Mouse (Mus musculus): Measurements from ENCODE around the gene Mylk3. TPM values are rescaled to one million over a fixed set of nuclear protein-coding genes. Genes with fewer than 3 reads are reported as not detected.

The Mylk3 gene
- polyA plus RNA-seq, 1 experiment from 2014 or later = 6.1 TPM

DNA sequence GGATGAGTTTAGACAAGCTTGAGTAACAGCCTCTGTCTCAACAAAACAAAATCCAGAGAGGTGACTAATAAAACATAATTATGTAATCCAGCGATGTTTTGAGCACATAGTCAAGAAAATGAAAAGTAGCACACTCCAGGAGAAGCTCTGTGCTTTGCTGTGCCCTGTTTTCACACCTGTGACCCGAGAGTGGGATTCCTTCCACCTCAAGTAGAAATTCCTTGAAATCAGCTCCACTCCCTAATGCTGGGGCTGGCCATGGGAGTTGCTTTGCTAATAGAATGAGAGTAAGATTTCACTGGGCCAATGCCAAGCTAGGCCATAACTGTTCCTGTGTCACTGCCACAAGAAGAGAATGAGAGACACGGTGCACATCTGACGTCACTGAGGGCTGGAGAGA lies 48.5 kb downstream of the Mylk3 start:
- Histone ChIP-seq H3K4me2 (ENCODE audit: low read depth, low read length) (no peak overlapping the region), H3K36me3 (ENCODE audit: control insufficient read depth, insufficient read depth, low read length) (no peaks in the 10 kb centered on the region), H3K9me3 (ENCODE audit: control insufficient read depth, low read length) (no peaks in the 10 kb centered on the region), H3K4me3 (ENCODE audit: low read length) (no peak overlapping the region), H3K27me3 (ENCODE audit: control insufficient read depth, insufficient read depth, low read depth, low read length) (no peaks in the 10 kb centered on the region), H3K4me1 (replicated peaks; ENCODE audit: control insufficient read depth, insufficient read depth, low read length) (no peaks in the 10 kb centered on the region), H3K9ac (ENCODE audit: low read length) (no peak overlapping the region), H3K27ac (ENCODE audit: low read length) (no peak overlapping the region)
- ATAC-seq (ENCODE audit: low read depth) = 0 out of 2 replicates have a peak, but pooled peaks have one; percentile 15
- 49% methylated on average over 4 of the region's 4 CpGs for WGBS

DNA sequence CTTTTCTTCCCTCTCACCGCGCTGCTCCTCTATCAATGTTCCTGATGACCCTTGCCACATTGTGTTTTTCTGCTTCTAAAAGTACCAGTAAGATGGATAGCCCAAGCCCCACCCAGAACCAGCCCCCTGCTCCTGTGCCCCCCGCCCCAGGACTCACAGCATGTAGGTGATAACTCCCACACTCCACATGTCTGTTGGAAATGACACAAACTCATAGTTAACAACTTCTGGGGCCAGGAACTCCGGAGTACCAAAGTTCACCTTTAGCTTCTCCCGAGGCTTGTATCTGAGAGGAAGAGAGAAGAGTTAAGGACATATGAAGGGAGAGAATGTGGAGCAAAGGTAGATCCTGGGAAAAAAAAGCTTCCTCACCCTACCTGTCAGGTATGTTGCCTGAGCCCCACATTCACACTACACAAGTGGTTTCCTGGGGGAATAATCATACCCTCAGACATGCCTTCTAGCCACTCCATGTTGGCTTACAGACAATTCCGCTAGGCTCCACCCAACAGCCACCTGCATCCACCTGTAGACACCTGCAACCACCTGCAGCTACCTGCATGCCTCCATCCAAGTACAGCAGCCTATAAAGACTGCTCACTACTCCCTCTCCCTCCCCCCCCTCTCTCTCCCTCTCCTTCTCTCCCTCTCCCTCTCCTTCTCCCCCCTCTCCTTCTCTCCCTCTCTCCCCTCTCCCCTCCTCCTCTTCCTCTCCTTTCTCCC lies 49.8 kb downstream of the Mylk3 start:
- Histone ChIP-seq H3K9me3 (ENCODE audit: control insufficient read depth, low read length) (no peaks in the 10 kb centered on the region), H3K4me3 (ENCODE audit: low read length) (no peak overlapping the region), H3K27ac (ENCODE audit: low read length) (no peak overlapping the region), H3K4me1 (replicated peaks; ENCODE audit: control insufficient read depth, insufficient read depth, low read length) (no peaks in the 10 kb centered on the region), H3K9ac (ENCODE audit: low read length) (no peak overlapping the region), H3K27me3 (ENCODE audit: control insufficient read depth, insufficient read depth, low read depth, low read length) (no peaks in the 10 kb centered on the region), H3K4me2 (ENCODE audit: low read depth, low read length) (no peak overlapping the region), H3K36me3 (ENCODE audit: control insufficient read depth, insufficient read depth, low read length) (no peaks in the 10 kb centered on the region)
- 61% methylated on average over 6 of the region's 6 CpGs for WGBS
- ATAC-seq (ENCODE audit: low read depth) = no peak

DNA sequence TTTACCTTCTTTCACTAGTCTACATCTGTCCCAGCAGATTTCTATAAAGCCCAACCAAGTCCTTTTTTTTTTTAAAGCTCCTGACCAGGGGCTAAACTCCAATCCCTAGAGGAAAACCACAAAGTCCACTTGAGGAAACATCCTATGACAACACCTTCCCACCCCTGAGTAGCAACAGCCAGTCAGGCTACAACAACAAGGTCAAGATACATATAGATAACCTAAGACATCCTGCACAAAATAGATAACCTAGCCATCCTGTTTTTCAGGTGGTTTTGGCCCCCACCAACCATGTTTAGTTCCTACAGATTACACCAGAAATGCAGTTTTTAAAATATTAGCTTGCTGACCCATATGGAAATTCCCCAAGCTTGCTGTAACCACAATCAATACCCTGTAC lies 51.0 kb downstream of the Mylk3 start:
- Histone ChIP-seq H3K27me3 (ENCODE audit: control insufficient read depth, insufficient read depth, low read depth, low read length) (no peaks in the 10 kb centered on the region), H3K4me3 (ENCODE audit: low read length) (no peak overlapping the region), H3K4me2 (ENCODE audit: low read depth, low read length) (no peak overlapping the region), H3K9ac (ENCODE audit: low read length) (no peak overlapping the region), H3K36me3 (ENCODE audit: control insufficient read depth, insufficient read depth, low read length) (no peaks in the 10 kb centered on the region), H3K27ac (ENCODE audit: low read length) (no peak overlapping the region), H3K9me3 (ENCODE audit: control insufficient read depth, low read length) (no peaks in the 10 kb centered on the region), H3K4me1 (replicated peaks; ENCODE audit: control insufficient read depth, insufficient read depth, low read length) (no peaks in the 10 kb centered on the region)
- no peak for ATAC-seq (ENCODE audit: low read depth)

DNA sequence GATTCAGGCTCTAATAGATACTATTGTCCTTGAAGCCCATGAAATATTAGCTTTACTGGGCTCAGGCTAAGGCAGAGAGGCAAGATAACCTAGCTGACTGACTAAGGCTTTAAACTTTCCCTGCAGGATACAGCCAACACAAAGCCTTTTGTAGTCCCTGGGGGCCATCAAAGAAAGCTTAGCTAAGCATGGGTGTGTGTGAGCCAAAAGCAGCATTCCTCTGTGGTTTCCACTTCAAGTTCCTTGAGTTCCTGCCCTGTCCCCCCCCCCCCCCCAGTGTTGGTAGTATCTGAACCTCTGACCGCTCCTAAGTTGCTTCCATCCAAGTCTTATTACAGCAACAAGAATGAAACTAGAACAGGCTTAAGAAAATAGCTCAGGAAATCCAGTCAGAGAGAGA lies 56.6 kb downstream of the Mylk3 start:
- no peak overlapping the region for H3K4me3 ChIP-seq (ENCODE audit: low read length)
- no peak overlapping the region for H3K4me2 ChIP-seq (ENCODE audit: low read depth, low read length)
- WGBS = 55% methylated on average over 1 of the region's 1 CpGs
- no peaks in the 10 kb centered on the region for H3K36me3 ChIP-seq (ENCODE audit: control insufficient read depth, insufficient read depth, low read length)
- ATAC-seq (ENCODE audit: low read depth) = no peak
- H3K27ac ChIP-seq (ENCODE audit: low read length) = no peak overlapping the region
- no peaks in the 10 kb centered on the region for H3K4me1 ChIP-seq (replicated peaks; ENCODE audit: control insufficient read depth, insufficient read depth, low read length)
- H3K27me3 ChIP-seq (ENCODE audit: control insufficient read depth, insufficient read depth, low read depth, low read length) = no peaks in the 10 kb centered on the region
- no peaks in the 10 kb centered on the region for H3K9me3 ChIP-seq (ENCODE audit: control insufficient read depth, low read length)
- H3K9ac ChIP-seq (ENCODE audit: low read length) = no peak overlapping the region

DNA sequence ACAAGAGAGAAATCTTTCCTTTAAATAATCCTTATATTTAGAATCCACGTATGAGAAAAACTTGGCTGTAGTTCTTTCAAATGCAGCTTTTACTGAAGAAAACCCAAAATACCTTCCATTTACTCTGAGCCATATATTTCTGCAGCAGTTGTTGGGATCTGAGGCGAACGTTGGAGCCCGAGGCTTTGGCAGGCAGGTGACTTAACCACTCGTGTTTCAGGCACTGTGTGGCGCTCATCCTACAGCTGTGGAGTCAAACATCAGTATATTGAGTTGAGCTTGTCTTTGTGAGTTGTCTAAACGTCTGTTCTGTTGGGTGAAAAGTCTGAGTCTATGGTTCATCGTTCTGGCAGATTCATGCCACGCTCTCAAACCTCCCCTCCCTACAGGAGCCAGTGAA lies 59.1 kb downstream of the Mylk3 start:
- Histone ChIP-seq H3K27ac (ENCODE audit: low read length) (no peak overlapping the region), H3K4me3 (ENCODE audit: low read length) (no peak overlapping the region), H3K4me2 (ENCODE audit: low read depth, low read length) (no peak overlapping the region), H3K4me1 (replicated peaks; ENCODE audit: control insufficient read depth, insufficient read depth, low read length) (no peaks in the 10 kb centered on the region), H3K9me3 (ENCODE audit: control insufficient read depth, low read length) (no peaks in the 10 kb centered on the region), H3K9ac (ENCODE audit: low read length) (no peak overlapping the region), H3K27me3 (ENCODE audit: control insufficient read depth, insufficient read depth, low read depth, low read length) (no peaks in the 10 kb centered on the region), H3K36me3 (ENCODE audit: control insufficient read depth, insufficient read depth, low read length) (no peaks in the 10 kb centered on the region)
- ATAC-seq (ENCODE audit: low read depth) = no peak
- 65% methylated on average over 9 of the region's 9 CpGs for WGBS

DNA sequence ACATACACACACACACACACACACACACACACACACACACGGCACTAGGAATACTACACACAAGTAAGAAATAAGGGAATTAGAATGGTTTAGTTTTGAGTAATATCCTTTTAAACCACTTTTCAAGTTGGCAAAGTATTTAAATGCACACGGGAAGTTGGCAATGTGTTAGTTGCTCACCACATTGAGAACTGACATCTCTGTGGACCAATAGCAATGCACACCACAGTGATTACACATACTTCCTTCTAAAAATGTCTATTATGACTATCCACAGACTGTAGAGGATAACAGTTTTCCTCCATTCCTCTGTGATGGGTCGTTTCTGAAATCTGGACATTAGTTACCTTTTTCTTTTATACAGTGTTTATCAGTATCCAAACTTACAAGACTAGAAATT lies 63.1 kb downstream of the Mylk3 start:
- H3K4me3 ChIP-seq (ENCODE audit: low read length) = no peak overlapping the region
- WGBS = 66% methylated on average over 3 of the region's 3 CpGs
- no peak for ATAC-seq (ENCODE audit: low read depth)
- H3K27ac ChIP-seq (ENCODE audit: low read length) = no peak overlapping the region
- no peak overlapping the region for H3K4me2 ChIP-seq (ENCODE audit: low read depth, low read length)
- no peaks in the 10 kb centered on the region for H3K9me3 ChIP-seq (ENCODE audit: control insufficient read depth, low read length)
- no peak overlapping the region for H3K9ac ChIP-seq (ENCODE audit: low read length)
- H3K36me3 ChIP-seq (ENCODE audit: control insufficient read depth, insufficient read depth, low read length) = no peaks in the 10 kb centered on the region
- H3K4me1 ChIP-seq (replicated peaks; ENCODE audit: control insufficient read depth, insufficient read depth, low read length) = no peaks in the 10 kb centered on the region
- no peaks in the 10 kb centered on the region for H3K27me3 ChIP-seq (ENCODE audit: control insufficient read depth, insufficient read depth, low read depth, low read length)

DNA sequence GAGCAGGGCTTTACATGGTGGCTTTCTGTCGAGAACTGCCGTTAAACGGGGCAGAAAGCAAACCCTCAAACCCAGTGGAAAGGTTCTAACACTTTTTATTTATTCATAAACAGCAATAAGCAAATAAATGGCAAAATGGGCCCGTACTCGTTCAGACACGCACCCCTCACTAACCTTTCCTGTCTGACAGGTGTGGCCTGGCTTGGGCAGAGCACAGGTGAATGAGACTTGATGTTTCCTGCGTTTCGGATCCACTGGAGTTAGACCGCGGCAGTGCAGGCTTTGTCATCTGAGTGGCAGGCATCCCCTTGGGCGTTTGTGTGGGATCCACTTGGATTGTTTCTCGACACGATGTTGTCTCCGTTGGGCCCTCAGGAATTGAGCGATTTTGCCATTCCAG lies 64.2 kb downstream of the Mylk3 start:
- Histone ChIP-seq H3K9me3 (ENCODE audit: control insufficient read depth, low read length) (no peaks in the 10 kb centered on the region), H3K4me2 (ENCODE audit: low read depth, low read length) (no peak overlapping the region), H3K27ac (ENCODE audit: low read length) (no peak overlapping the region), H3K36me3 (ENCODE audit: control insufficient read depth, insufficient read depth, low read length) (no peaks in the 10 kb centered on the region), H3K27me3 (ENCODE audit: control insufficient read depth, insufficient read depth, low read depth, low read length) (no peaks in the 10 kb centered on the region), H3K4me3 (ENCODE audit: low read length) (no peak overlapping the region), H3K4me1 (replicated peaks; ENCODE audit: control insufficient read depth, insufficient read depth, low read length) (no peaks in the 10 kb centered on the region), H3K9ac (ENCODE audit: low read length) (no peak overlapping the region)
- no peak for ATAC-seq (ENCODE audit: low read depth)
- WGBS = 79% methylated on average over 15 of the region's 15 CpGs

DNA sequence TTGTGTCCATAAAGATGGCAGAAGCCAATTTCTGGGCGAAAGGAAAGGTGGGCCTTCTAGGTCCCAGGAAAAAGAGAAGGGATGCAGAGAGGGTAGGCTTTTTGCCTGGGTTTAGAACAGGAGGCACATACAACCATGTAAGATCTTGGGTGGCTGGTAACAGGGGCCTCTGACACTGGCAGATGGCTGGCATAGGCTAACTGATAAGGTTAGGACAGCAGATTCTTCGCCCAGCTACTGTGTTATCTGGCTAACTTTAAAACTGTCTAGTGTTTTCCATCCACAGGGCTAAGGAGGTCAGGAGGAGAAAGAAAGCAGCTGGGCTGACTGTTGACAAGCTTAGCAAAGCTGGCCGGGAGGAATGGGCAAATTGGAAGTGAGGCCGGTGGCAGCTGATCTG lies 67.6 kb downstream of the Mylk3 start:
- Histone ChIP-seq H3K4me2 (ENCODE audit: low read depth, low read length) (no peak overlapping the region), H3K9me3 (ENCODE audit: control insufficient read depth, low read length) (no peaks in the 10 kb centered on the region), H3K36me3 (ENCODE audit: control insufficient read depth, insufficient read depth, low read length) (no peaks in the 10 kb centered on the region), H3K9ac (ENCODE audit: low read length) (no peak overlapping the region), H3K27ac (ENCODE audit: low read length) (no peak overlapping the region), H3K4me3 (ENCODE audit: low read length) (no peak overlapping the region), H3K27me3 (ENCODE audit: control insufficient read depth, insufficient read depth, low read depth, low read length) (no peaks in the 10 kb centered on the region), H3K4me1 (replicated peaks; ENCODE audit: control insufficient read depth, insufficient read depth, low read length) (no peaks in the 10 kb centered on the region)
- ATAC-seq (ENCODE audit: low read depth) = no peak
- 83% methylated on average over 4 of the region's 4 CpGs for WGBS

DNA sequence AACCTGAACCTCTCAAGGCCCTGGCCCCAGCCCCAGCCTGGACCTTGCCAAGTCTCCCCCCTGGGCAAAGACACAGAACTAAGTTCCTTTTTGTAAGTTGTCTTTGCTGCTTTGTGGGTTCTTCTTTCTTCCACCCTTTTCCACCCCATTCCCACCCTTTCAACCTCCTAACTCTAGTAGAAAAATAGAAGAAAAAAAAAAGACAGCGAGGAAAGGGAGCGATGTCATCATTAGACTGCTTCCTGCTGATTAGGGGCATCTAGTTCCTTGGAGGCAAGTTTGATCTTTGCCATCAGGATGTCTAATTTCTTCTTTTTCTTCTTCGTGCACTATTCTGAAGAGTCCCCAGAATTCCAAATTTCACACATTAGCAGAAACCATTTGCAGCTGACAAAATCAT lies 73.1 kb downstream of the Mylk3 start:
- Histone ChIP-seq H3K27ac (ENCODE audit: low read length) (no peak overlapping the region), H3K27me3 (ENCODE audit: control insufficient read depth, insufficient read depth, low read depth, low read length) (no peaks in the 10 kb centered on the region), H3K4me1 (replicated peaks; ENCODE audit: control insufficient read depth, insufficient read depth, low read length) (no peaks in the 10 kb centered on the region), H3K9ac (ENCODE audit: low read length) (no peak overlapping the region), H3K4me2 (ENCODE audit: low read depth, low read length) (no peak overlapping the region), H3K36me3 (ENCODE audit: control insufficient read depth, insufficient read depth, low read length) (peaks cover 7% of the 10 kb centered on the region), H3K9me3 (ENCODE audit: control insufficient read depth, low read length) (no peaks in the 10 kb centered on the region), H3K4me3 (ENCODE audit: low read length) (no peak overlapping the region)
- 74% methylated on average over 3 of the region's 3 CpGs for WGBS
- ATAC-seq (ENCODE audit: low read depth) = no peak

DNA sequence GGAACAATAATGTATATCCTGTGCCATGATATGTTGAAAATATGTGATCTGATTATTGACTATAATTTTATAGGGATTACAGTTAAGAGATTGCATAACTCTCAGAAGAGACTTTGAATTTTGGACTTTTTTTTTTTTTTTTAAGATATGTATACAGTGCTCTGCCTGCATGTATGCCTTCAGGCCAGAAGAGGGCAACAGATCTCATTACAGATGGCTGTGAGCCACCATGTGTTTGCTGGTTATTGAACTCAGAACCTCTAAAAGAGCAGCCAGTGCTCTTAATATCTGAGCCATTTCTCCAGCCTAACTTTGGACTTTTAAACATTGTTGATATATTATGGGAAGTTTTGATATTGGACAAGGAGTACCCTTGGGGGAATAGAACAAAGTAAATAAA lies 74.4 kb downstream of the Mylk3 start:
- no peak overlapping the region for H3K9ac ChIP-seq (ENCODE audit: low read length)
- H3K27me3 ChIP-seq (ENCODE audit: control insufficient read depth, insufficient read depth, low read depth, low read length) = no peaks in the 10 kb centered on the region
- no peaks in the 10 kb centered on the region for H3K9me3 ChIP-seq (ENCODE audit: control insufficient read depth, low read length)
- peaks cover 13% of the 10 kb centered on the region for H3K36me3 ChIP-seq (ENCODE audit: control insufficient read depth, insufficient read depth, low read length)
- no peak overlapping the region for H3K27ac ChIP-seq (ENCODE audit: low read length)
- no peaks in the 10 kb centered on the region for H3K4me1 ChIP-seq (replicated peaks; ENCODE audit: control insufficient read depth, insufficient read depth, low read length)
- no peak overlapping the region for H3K4me3 ChIP-seq (ENCODE audit: low read length)
- ATAC-seq (ENCODE audit: low read depth) = no peak
- no peak overlapping the region for H3K4me2 ChIP-seq (ENCODE audit: low read depth, low read length)
